Mouse (Mus musculus) MEL (cell line): ENCODE data around the gene Vav2. TPM values are rescaled to one million over a fixed set of nuclear protein-coding genes. Genes with fewer than 3 reads are reported as not detected.

Source experiments
- DNase-seq: peaks from one replicate; pipeline ENCODE4 v3.0.0; 2011; ENCODE audit warnings: low read depth, low spot score
- H3K27ac ChIP-seq: 2 replicates; pipeline ENCODE4 v1.5.1; 2012; ENCODE audit warnings: low read depth, mild to moderate bottlenecking, control low read depth, low read length, moderate library complexity; ENCODE audit not compliant: control insufficient read depth
- H3K27me3 ChIP-seq, 2 experiments: fragments of 150-350 bp in 1 of 2; sonication (generic) in 1 of 2; 2 replicates each; pipeline ENCODE4 v1.6.1; 2012; ENCODE audit warnings: low read length in 2 of 2, mild to moderate bottlenecking in 2 of 2, improper control_type of control experiment in 1 of 2, moderate library complexity in 1 of 2; ENCODE audit not compliant: insufficient read depth in 2 of 2, control insufficient read depth in 1 of 2
- H3K36me3 ChIP-seq, 2 experiments: 2 replicates each; pipeline ENCODE4 v1.6.1; 2012 to 2014; ENCODE audit warnings: low read length in 2 of 2, improper control_type of control experiment in 1 of 2, inconsistent platforms in 1 of 2, mild to moderate bottlenecking in 1 of 2; ENCODE audit not compliant: insufficient read depth in 2 of 2, control insufficient read depth in 1 of 2
- H3K4me1 ChIP-seq, 2 experiments: fragments of 150-350 bp in 1 of 2; sonication (generic) in 1 of 2; 2 replicates each; pipeline ENCODE4 v1.6.1; 2012; ENCODE audit warnings: low read length in 2 of 2, improper control_type of control experiment in 1 of 2, mild to moderate bottlenecking in 1 of 2; ENCODE audit not compliant: insufficient read depth in 2 of 2, control insufficient read depth in 1 of 2
- H3K4me3 ChIP-seq, 2 experiments: fragments of 150-350 bp in 1 of 2; sonication (generic) in 1 of 2; 2 replicates each; pipeline ENCODE4 v1.5.1; 2012; ENCODE audit warnings: low read depth in 2 of 2, low read length in 2 of 2, mild to moderate bottlenecking in 2 of 2, moderate library complexity in 2 of 2, control low read depth in 1 of 2, improper control_type of control experiment in 1 of 2; ENCODE audit not compliant: control insufficient read depth in 1 of 2, insufficient read depth in 1 of 2
- H3K79me2 ChIP-seq: 2 replicates; pipeline ENCODE4 v1.6.1; 2012; ENCODE audit warnings: mild to moderate bottlenecking, low read length, moderate library complexity; ENCODE audit not compliant: control insufficient read depth, poor library complexity, insufficient read depth
- H3K9ac ChIP-seq: 2 replicates; pipeline ENCODE4 v1.6.1; 2012; ENCODE audit warnings: low read depth, mild to moderate bottlenecking, control low read depth, low read length, moderate library complexity; ENCODE audit not compliant: control insufficient read depth, poor library complexity, severe bottlenecking
- H3K9me3 ChIP-seq: fragments of 150-350 bp; sonication (generic); replicated peaks from 2 replicates; pipeline ENCODE4 v1.6.1; 2012; ENCODE audit warnings: mild to moderate bottlenecking, low read length, improper control_type of control experiment, moderate library complexity; ENCODE audit not compliant: insufficient read depth
- E2F4 ChIP-seq: IDR thresholded peaks from 2 replicates; pipeline ENCODE4 v1.6.1; 2011; ENCODE audit warnings: low read depth, low read length, improper control_type of control experiment, borderline replicate concordance
- ELF1 ChIP-seq: IDR thresholded peaks from 2 replicates; pipeline ENCODE4 v1.6.1; 2014; ENCODE audit warnings: low read depth, mild to moderate bottlenecking, inconsistent platforms, low read length, improper control_type of control experiment, moderate library complexity
- EP300 ChIP-seq, 2 experiments: IDR thresholded peaks; 2 replicates each; pipeline ENCODE4 v1.6.1; 2011; ENCODE audit warnings: improper control_type of control experiment in 2 of 2, low read length in 2 of 2, low read depth in 1 of 2, mild to moderate bottlenecking in 1 of 2
- GATA1 ChIP-seq: IDR thresholded peaks from 2 replicates; pipeline ENCODE4 v1.6.1; 2011; ENCODE audit warnings: low read depth, low read length, improper control_type of control experiment
- HCFC1 ChIP-seq: IDR thresholded peaks from 2 replicates; pipeline ENCODE4 v1.6.1; 2012; ENCODE audit warnings: low read depth, mild to moderate bottlenecking, inconsistent platforms, low read length, improper control_type of control experiment, moderate library complexity
- MAZ ChIP-seq: IDR thresholded peaks from 2 replicates; pipeline ENCODE4 v1.6.1; 2012; ENCODE audit warnings: low read depth, mild to moderate bottlenecking, inconsistent platforms, low read length, improper control_type of control experiment
- MEF2A ChIP-seq: IDR thresholded peaks from 2 replicates; pipeline ENCODE4 v1.6.1; 2014; ENCODE audit warnings: low read depth, mild to moderate bottlenecking, inconsistent platforms, low read length, improper control_type of control experiment; ENCODE audit not compliant: poor library complexity, insufficient replicate concordance, severe bottlenecking; ENCODE audit errors: extremely low read depth
- MYC ChIP-seq: IDR thresholded peaks from 2 replicates; pipeline ENCODE4 v1.6.1; 2011; ENCODE audit warnings: low read depth, mild to moderate bottlenecking, low read length, improper control_type of control experiment, moderate library complexity
- NRF1 ChIP-seq: IDR thresholded peaks from 2 replicates; pipeline ENCODE4 v1.6.1; 2014; ENCODE audit warnings: low read depth, mild to moderate bottlenecking, inconsistent platforms, low read length, improper control_type of control experiment, moderate library complexity; ENCODE audit not compliant: poor library complexity, insufficient read depth, severe bottlenecking
- POLR2A ChIP-seq, 2 experiments: IDR thresholded peaks; 2 replicates each; pipeline ENCODE4 v1.6.1; 2011 to 2012; ENCODE audit warnings: low read length in 2 of 2, mild to moderate bottlenecking in 2 of 2, control low read depth in 1 of 2, improper control_type of control experiment in 1 of 2, low read depth in 1 of 2, moderate library complexity in 1 of 2; ENCODE audit not compliant: control insufficient read depth in 1 of 2, insufficient read depth in 1 of 2, poor library complexity in 1 of 2
- POLR2AphosphoS2 ChIP-seq: IDR thresholded peaks from 2 replicates; pipeline ENCODE4 v1.6.1; 2011; ENCODE audit warnings: low read length, improper control_type of control experiment
- RCOR1 ChIP-seq: IDR thresholded peaks from 2 replicates; pipeline ENCODE4 v1.6.1; 2012; ENCODE audit warnings: low read depth, mild to moderate bottlenecking, inconsistent platforms, low read length, improper control_type of control experiment
- SIN3A ChIP-seq: IDR thresholded peaks from 2 replicates; pipeline ENCODE4 v1.6.1; 2012; ENCODE audit warnings: low read length, improper control_type of control experiment, inconsistent platforms
- SMC3 ChIP-seq: IDR thresholded peaks from 2 replicates; pipeline ENCODE4 v1.6.1; 2011; ENCODE audit warnings: low read depth, low read length, improper control_type of control experiment
- TAL1 ChIP-seq: IDR thresholded peaks from 2 replicates; pipeline ENCODE4 v1.6.1; 2012; ENCODE audit warnings: mild to moderate bottlenecking, inconsistent platforms, low read length, moderate library complexity, mixed read lengths
- TBP ChIP-seq: IDR thresholded peaks from 2 replicates; pipeline ENCODE4 v1.8.0; 2011; ENCODE audit warnings: low read depth, low read length, improper control_type of control experiment
- TCF12 ChIP-seq: IDR thresholded peaks from 2 replicates; pipeline ENCODE4 v1.6.1; 2014; ENCODE audit warnings: low read depth, mild to moderate bottlenecking, inconsistent platforms, low read length, improper control_type of control experiment, moderate library complexity
- USF1 ChIP-seq: IDR thresholded peaks from 2 replicates; pipeline ENCODE4 v1.6.1; 2014; ENCODE audit warnings: low read depth, mild to moderate bottlenecking, inconsistent platforms, low read length, improper control_type of control experiment, moderate library complexity
- ZC3H11A ChIP-seq: IDR thresholded peaks from 2 replicates; pipeline ENCODE4 v1.6.1; 2012; ENCODE audit warnings: low read depth, mild to moderate bottlenecking, inconsistent platforms, low read length, improper control_type of control experiment
- ZKSCAN1 ChIP-seq: IDR thresholded peaks from 2 replicates; pipeline ENCODE4 v1.6.1; 2012; ENCODE audit warnings: low read depth, mild to moderate bottlenecking, inconsistent platforms, low read length, improper control_type of control experiment, moderate library complexity
- ZNF384 ChIP-seq: IDR thresholded peaks from 2 replicates; pipeline ENCODE4 v1.6.1; 2012; ENCODE audit warnings: low read depth, mild to moderate bottlenecking, inconsistent platforms, low read length, improper control_type of control experiment
- polyA plus RNA-seq, 2 experiments: library from polyadenylated mRNA; stranded (reverse) in 1 of 2; unstranded in 1 of 2; fragments of >175 nt in 1 of 2; fragments of >200 nt in 1 of 2; gene quantifications; 2 replicates each; pipeline versions ENCODE4 v1.2.1 to v1.2.4; 2012; ENCODE audit warnings: low replicate concordance in 2 of 2, low read depth in 1 of 2; ENCODE audit not compliant: insufficient read length in 2 of 2, insufficient read depth in 1 of 2, missing spikeins in 1 of 2
- total RNA-seq: library from RNA; depleted of rRNA; stranded (reverse); fragments of 300-350 nt; gene quantifications from 2 replicates; pipeline ENCODE4 v1.2.3, GENCODE M21; 2012

Vav2 gene
- total and polyA plus RNA-seq, 3 experiments = 8.8 to 15.9 TPM; not detected in 1

DNA sequence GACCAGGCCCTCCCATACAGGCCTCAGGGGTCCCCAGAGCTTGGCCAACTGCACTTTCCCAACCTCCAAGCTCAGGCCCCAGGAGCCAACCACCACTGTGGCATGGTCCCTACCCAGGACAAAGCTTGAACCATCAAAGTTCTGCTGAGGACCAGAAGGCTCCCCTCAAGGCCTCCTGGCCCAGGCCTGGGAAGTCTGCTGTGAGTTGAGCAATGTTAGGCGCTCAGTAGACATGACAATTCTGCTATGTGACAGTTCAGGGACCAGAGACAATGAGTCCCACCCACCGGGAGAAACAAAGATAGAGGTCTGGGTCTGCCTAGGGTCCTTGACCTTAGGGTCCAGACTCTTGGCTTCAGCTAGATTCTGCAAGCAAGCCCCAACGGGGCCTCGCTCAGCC, 98.9 kb downstream of the Vav2 start:
- no peak overlapping the region for H3K4me3 ChIP-seq
- TF ChIP-seq RCOR1 = no peak
- TF ChIP-seq ZKSCAN1 = no peak
- TF ChIP-seq MYC = no peak
- TF ChIP-seq POLR2A (IDR thresholded peaks at IDR 0.05; ENCODE audit: control insufficient read depth in 1 of 2, insufficient read depth in 1 of 2, low read depth in 1 of 2, low read length in 2 of 2, poor library complexity in 1 of 2) = no peak
- no peak for TF ChIP-seq MAZ
- TF ChIP-seq E2F4 = no peak
- TF ChIP-seq SIN3A = no peak
- TF ChIP-seq HCFC1 = no peak
- TF ChIP-seq POLR2AphosphoS2 = no peak
- no peak for TF ChIP-seq SMC3
- no peak for TF ChIP-seq GATA1
- no peak for TF ChIP-seq ZNF384
- no peak for TF ChIP-seq MEF2A
- no peak for TF ChIP-seq ZC3H11A
- no peak for TF ChIP-seq ELF1
- TF ChIP-seq TCF12 = no peak
- no peaks in the 10 kb centered on the region for H3K9me3 ChIP-seq
- H3K27me3 ChIP-seq = no peaks in the 10 kb centered on the region
- H3K79me2 ChIP-seq = no peaks in the 10 kb centered on the region
- peaks cover 0 to 7% of the 10 kb centered on the region in 2 experiments; a peak in 2 of 4 replicates for H3K36me3 ChIP-seq
- no peak for DNase-seq
- H3K9ac ChIP-seq = no peak overlapping the region
- no peak overlapping the region for H3K27ac ChIP-seq
- peaks cover 0 to 11% of the 10 kb centered on the region in 2 experiments; a peak in 3 of 4 replicates for H3K4me1 ChIP-seq

DNA sequence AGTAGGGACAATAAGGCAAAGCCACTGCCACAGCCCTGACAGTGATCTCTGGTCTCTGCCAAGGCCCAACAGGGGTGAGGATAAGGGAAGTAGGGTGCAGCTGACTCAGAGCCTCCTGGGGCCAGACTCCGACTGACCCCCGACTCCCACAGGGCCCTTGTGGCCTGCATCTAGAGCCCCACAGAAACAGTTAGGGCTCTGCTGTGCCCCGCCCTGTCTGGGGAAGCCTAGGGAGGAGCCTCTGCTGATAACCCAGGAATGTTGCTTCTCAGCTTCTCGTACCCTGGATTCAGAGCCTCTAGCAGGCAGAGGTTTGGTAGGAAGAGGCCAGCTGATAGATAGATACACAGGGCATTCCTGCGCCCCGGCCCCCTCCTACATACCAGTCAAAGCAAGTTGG, 99.8 kb downstream of the Vav2 start:
- H3K4me1 ChIP-seq = peaks cover 0 to 16% of the 10 kb centered on the region in 2 experiments; a peak in 3 of 4 replicates
- TF ChIP-seq USF1 (no peak), ZC3H11A (no peak), TBP (no peak), HCFC1 (no peak), POLR2A (IDR thresholded peaks at IDR 0.05; ENCODE audit: control insufficient read depth in 1 of 2, insufficient read depth in 1 of 2, low read depth in 1 of 2, low read length in 2 of 2, poor library complexity in 1 of 2) (no peak), EP300 (IDR thresholded peaks at IDR 0.05; ENCODE audit: low read depth in 1 of 2, low read length in 2 of 2) (no peak), GATA1 (no peak), NRF1 (no peak), ZNF384 (no peak), TAL1 (no peak), MAZ (no peak), MYC (no peak), RCOR1 (no peak), MEF2A (no peak), SIN3A (no peak), ZKSCAN1 (no peak)
- H3K79me2 ChIP-seq = no peaks in the 10 kb centered on the region
- H3K4me3 ChIP-seq = no peak overlapping the region
- H3K9ac ChIP-seq = peak overlapping the region; percentile 18; the same call in 1 of the 2 replicates
- no peaks in the 10 kb centered on the region for H3K27me3 ChIP-seq
- H3K9me3 ChIP-seq = no peaks in the 10 kb centered on the region
- no peak overlapping the region for H3K27ac ChIP-seq
- peak; percentile 29 for DNase-seq
- H3K36me3 ChIP-seq = peaks cover 0 to 9% of the 10 kb centered on the region in 2 experiments; a peak in 2 of 4 replicates
